Mouse (Mus musculus) lung, adult 10 weeks (tissue): ENCODE data around the gene Herc2. TPM values are rescaled to one million over a fixed set of nuclear protein-coding genes. Genes with fewer than 3 reads are reported as not detected.

ENCODE experiments used
- polyA plus RNA-seq: library from polyadenylated mRNA; stranded (reverse); fragments of 350-450 nt; fragmentation: Illumina TruSeq; extraction: RNeasy Lipid Tissue Mini Kit (QIAGEN cat#74804); gene quantifications from one replicate; pipeline ENCODE4 v1.2.3, GENCODE M21; 2014; ENCODE audit warnings: low read depth, low replicate concordance; ENCODE audit not compliant: insufficient read depth

Gene Herc2
- polyA plus RNA-seq = 10.1 TPM

DNA sequence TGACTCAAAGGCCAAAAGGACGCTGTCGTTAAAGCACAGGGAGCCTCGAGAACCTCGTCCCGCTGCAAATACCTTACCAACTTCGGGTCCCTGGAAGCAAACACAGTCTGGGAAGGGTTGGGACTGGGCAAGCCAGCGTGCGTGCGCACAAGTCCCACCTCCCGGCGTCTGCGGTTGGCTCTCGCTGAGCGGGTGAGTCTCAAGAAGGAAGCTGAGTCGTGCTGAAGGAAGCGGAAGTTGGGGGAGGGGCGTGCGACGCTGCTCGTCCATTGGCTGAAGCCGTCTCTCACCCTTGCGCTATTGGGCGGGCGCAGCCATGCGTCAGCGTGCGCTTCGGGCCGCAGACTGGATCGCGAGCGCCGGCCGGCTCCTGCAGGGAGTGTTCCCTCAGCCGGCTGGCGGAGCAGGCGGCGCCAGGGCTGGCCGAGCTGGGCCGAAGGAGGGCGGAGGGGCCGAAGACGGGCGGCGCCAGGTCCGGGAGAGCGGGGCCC lies at the start of gene Herc2:
TSS of gene Herc2 (plus strand) at position 366 of the 491 bp plus-strand sequence.

DNA sequence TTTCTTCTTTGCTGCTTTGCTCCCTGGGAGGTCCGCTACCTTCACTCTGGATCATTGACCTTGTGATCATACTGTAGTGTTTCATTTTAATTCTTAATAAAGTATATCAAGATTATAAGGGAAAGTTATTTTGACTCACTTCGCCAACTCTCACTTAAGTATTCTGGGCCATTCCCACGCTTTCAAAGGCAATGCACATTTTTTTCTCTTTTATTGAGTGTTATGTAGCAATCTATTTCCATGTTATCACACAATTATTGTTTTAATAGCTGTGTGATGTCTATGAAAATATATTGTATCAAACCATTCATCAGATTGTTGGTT lies 30.1 kb upstream of the Herc2 start, which contains the start of gene Nipa1:
TSS of gene Nipa1 (minus strand) at position 25 of the 324 bp plus-strand sequence.

DNA sequence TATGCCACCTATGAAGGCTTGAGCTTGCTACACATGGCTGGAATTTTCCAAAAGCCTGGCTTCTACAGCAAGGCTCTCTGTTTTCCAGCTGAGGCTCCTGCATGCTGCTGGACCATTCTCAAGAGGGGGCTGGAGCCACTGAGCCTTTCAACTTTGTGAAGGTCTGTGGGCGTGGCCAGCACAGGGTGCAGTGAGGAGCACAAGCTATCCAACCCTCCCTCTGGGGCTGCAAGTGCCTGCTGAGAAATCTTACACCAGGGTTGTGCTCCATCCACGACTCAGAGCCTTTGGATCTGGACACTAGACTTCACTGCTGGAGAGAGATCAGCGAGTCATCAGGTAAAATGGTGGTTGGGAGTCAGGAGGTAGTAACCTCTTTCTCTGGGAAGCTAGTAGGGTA lies 189.5 kb downstream of the Herc2 start, which contains the start of gene Oca2:
TSS of gene Oca2 (plus strand) at position 218 of the 400 bp plus-strand sequence.

Other genes starting within 250 kb of the Herc2 start
- 30.0 TPM for gene Cyfip1, start 208.5 kb upstream of the Herc2 start, polyA plus RNA-seq
- gene Nipa2, start 87.7 kb upstream of the Herc2 start, polyA plus RNA-seq = 17.3 TPM
- gene Nipa1, start 30.2 kb upstream of the Herc2 start, polyA plus RNA-seq = 11.7 TPM
- not detected for gene Oca2, start 189.6 kb downstream of the Herc2 start, polyA plus RNA-seq